Mouse (Mus musculus): ENCODE measurements around the gene Eif4g3. TPM values are rescaled to one million over a fixed set of nuclear protein-coding genes. Genes with fewer than 3 reads are reported as not detected.
A peak's percentile ranks its signal among the peaks of the same experiment; 100 is the strongest.

Gene Eif4g3
- polyA plus RNA-seq, 1 experiment from 2014 or later, result 27.7 TPM

DNA sequence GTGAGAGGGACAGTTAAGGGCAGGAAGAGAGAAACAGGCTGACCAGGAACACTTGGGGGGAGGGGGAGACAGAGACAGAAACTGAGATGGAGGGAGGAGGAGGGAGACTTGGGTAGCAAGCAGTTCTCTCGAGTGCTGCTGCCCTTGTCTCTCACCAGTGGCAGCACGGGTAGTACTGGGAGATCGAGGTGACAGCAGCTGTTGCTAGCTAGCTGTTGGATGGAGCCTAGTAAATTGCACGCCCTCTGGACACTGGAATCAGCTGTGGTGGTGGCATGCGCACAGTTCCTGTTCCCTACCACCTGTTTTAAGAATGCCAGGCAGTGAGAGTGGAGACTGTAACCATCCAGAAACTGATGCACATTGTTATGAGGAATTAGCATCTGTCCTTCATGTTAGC, 119.0 kb downstream of the Eif4g3 start:
- H3K9ac ChIP-seq, result no peak overlapping the region
- 79% methylated on average over 5 of the region's 5 CpGs for WGBS
- H3K27me3 ChIP-seq (replicated peaks), result no peaks in the 10 kb centered on the region
- no peak for ATAC-seq (ENCODE audit: insufficient read depth, low FRiP score, low read depth)
- no peaks in the 10 kb centered on the region for H3K4me1 ChIP-seq
- H3K4me2 ChIP-seq, result no peak overlapping the region
- peaks cover 28% of the 10 kb centered on the region; the same call in 1 of the 2 replicates for H3K36me3 ChIP-seq
- H3K27ac ChIP-seq, result no peak overlapping the region
- H3K9me3 ChIP-seq, result no peaks in the 10 kb centered on the region
- no peak overlapping the region for H3K4me3 ChIP-seq (replicated peaks)

DNA sequence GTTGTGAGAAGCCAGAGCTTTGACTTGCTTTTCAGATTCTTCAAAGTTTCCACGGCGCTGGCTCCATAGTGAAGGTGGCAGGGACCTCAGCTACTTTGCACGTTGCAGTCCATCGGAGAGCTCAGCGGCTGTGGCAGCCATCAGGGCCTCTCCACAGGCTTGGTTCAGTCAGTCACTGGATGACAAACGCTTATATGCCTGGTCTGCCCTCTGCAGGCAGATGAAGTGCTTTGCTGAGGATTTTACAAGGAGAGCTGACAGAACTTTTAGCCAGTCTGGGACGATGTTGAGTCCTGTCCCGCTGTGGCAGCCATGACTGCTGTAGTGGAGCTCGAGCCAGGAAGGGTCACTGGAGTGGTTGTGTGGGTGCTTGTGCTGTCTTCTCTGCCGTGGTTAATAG, 126.9 kb downstream of the Eif4g3 start:
- peaks cover 22% of the 10 kb centered on the region; the same call in 1 of the 2 replicates for H3K36me3 ChIP-seq
- no peak overlapping the region for H3K4me3 ChIP-seq (replicated peaks)
- 65% methylated on average over 10 of the region's 10 CpGs for WGBS
- H3K4me1 ChIP-seq, result peaks cover 5% of the 10 kb centered on the region; the same call in 1 of the 2 replicates
- no peak overlapping the region for H3K9ac ChIP-seq
- H3K9me3 ChIP-seq, result no peaks in the 10 kb centered on the region
- no peak overlapping the region for H3K27ac ChIP-seq
- H3K27me3 ChIP-seq (replicated peaks), result no peaks in the 10 kb centered on the region
- no peak for ATAC-seq (ENCODE audit: insufficient read depth, low FRiP score, low read depth)
- H3K4me2 ChIP-seq, result no peak overlapping the region

DNA sequence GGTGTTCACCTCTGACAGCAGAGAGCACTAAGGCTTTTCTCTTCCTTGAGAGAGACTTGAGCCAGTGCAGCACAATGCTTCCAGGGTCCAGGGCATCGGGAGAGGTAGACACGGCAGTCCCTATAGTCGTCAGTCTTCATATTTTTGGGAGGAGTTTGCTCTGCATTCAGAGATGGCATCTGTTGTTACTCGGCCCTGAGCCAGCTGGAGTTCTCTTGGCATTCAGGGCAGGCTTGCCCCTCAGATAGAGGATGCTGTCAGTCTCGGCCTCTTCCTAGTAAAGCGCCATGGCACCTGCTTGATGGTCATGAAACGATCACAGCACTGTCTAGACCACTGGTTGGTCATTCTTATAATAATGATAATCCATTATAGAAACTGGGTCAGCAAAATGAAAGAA, 131.2 kb downstream of the Eif4g3 start:
- ATAC-seq (ENCODE audit: insufficient read depth, low FRiP score, low read depth), result no peak
- Histone ChIP-seq H3K4me1 (peaks cover 5% of the 10 kb centered on the region; the same call in 1 of the 2 replicates), H3K27me3 (replicated peaks) (no peaks in the 10 kb centered on the region), H3K27ac (no peak overlapping the region), H3K4me3 (replicated peaks) (no peak overlapping the region), H3K9ac (no peak overlapping the region), H3K9me3 (no peaks in the 10 kb centered on the region), H3K36me3 (peaks cover 20% of the 10 kb centered on the region), H3K4me2 (no peak overlapping the region)
- 77% methylated on average over 7 of the region's 7 CpGs for WGBS

DNA sequence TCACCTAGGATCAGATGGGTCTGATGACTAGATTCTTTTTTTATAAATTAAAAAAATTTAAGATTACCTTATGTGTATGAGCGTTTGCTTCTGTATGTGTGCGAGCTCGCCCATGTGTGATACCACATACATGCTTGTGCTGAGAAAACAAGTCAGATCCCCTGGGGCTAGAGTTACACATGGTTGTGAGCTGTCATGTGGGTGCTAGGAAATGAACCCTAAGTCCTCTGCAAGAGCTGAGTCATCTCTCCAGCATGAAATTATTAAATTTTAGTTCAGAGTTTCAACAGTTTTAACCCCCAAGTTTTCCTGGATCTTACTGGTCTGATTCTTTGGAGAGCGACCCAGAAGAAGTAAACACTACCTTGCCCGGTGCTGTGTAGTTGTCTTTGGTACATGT, 134.5 kb downstream of the Eif4g3 start:
- no peak overlapping the region for H3K4me3 ChIP-seq (replicated peaks)
- no peak overlapping the region for H3K27ac ChIP-seq
- no peaks in the 10 kb centered on the region for H3K27me3 ChIP-seq (replicated peaks)
- peaks cover 5% of the 10 kb centered on the region; the same call in 1 of the 2 replicates for H3K4me1 ChIP-seq
- H3K9ac ChIP-seq, result no peak overlapping the region
- no peaks in the 10 kb centered on the region for H3K9me3 ChIP-seq
- WGBS, result 89% methylated on average over 5 of the region's 5 CpGs
- H3K36me3 ChIP-seq, result peaks cover 14% of the 10 kb centered on the region
- no peak for ATAC-seq (ENCODE audit: insufficient read depth, low FRiP score, low read depth)
- no peak overlapping the region for H3K4me2 ChIP-seq

DNA sequence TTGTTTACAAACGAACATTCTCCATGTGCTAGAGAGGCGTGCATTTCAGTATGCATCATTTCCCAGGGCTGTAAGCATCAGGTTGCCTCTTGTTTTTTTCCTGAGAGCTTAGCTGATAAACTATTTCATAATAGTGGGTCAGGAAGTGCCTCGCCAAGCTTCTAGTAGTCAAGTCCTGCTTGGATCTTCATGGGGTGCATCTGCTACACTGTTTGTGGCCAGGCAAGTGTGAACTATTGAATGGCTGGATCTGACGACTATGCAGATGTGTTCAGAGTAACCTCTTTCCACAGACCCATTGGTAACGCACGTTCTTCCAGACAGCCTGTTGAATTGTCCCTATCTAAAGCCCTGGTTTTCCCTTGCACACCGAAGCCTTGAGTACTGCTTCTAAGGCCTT, 135.0 kb downstream of the Eif4g3 start:
- H3K4me1 ChIP-seq, result peaks cover 5% of the 10 kb centered on the region; the same call in 1 of the 2 replicates
- H3K9me3 ChIP-seq, result no peaks in the 10 kb centered on the region
- H3K9ac ChIP-seq, result no peak overlapping the region
- no peak for ATAC-seq (ENCODE audit: insufficient read depth, low FRiP score, low read depth)
- H3K4me3 ChIP-seq (replicated peaks), result no peak overlapping the region
- H3K27ac ChIP-seq, result no peak overlapping the region
- peaks cover 13% of the 10 kb centered on the region for H3K36me3 ChIP-seq
- H3K27me3 ChIP-seq (replicated peaks), result no peaks in the 10 kb centered on the region
- WGBS, result 88% methylated on average over 7 of the region's 7 CpGs
- H3K4me2 ChIP-seq, result no peak overlapping the region

DNA sequence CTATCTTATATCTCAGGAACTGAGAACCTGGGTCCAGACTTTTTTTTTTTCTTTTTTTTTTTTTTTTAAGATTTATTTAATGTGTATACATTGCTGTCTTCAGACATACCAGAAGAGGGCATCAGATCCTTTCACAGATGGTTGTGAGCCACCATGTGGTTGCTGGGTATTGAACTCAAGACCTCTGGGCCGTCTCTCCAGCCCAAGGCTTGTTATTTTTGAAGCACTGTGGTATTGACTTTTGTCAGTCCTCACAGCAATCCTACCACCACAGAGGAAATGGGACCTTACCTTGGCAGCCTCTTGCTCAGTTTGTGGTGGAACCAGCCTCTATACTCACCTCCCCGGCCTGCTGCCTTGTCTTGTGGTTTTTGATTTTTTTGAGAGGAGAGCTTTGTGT, 137.3 kb downstream of the Eif4g3 start:
- Histone ChIP-seq H3K27me3 (replicated peaks) (no peaks in the 10 kb centered on the region), H3K4me1 (no peaks in the 10 kb centered on the region), H3K4me3 (replicated peaks) (no peak overlapping the region), H3K36me3 (peaks cover 10% of the 10 kb centered on the region), H3K9ac (no peak overlapping the region), H3K9me3 (no peaks in the 10 kb centered on the region), H3K4me2 (no peak overlapping the region), H3K27ac (no peak overlapping the region)
- no peak for ATAC-seq (ENCODE audit: insufficient read depth, low FRiP score, low read depth)
- WGBS, result 79% methylated on average over 2 of the region's 2 CpGs

DNA sequence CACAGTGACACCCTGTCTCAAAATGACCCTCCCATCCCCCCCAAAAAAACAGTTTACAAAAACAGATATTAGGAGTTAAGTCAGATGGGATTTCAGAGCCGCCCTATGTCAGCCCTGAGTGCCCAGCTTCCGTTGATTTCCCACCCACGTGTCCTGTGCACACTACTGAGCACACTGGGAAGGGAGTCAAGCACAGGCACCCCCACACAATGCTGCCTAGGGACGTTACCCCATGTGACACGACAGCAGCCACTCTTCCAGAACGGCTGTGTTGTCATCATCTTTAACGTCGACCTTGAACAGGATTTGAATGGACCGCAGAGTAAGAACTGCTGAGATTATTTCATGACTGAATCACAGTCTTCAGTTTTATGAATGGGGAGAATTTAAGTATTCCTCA, 138.4 kb downstream of the Eif4g3 start:
- no peak for ATAC-seq (ENCODE audit: insufficient read depth, low FRiP score, low read depth)
- no peak overlapping the region for H3K4me2 ChIP-seq
- H3K4me1 ChIP-seq, result peaks cover 1% of the 10 kb centered on the region; the same call in 1 of the 2 replicates
- no peak overlapping the region for H3K4me3 ChIP-seq (replicated peaks)
- peaks cover 7% of the 10 kb centered on the region; the same call in 1 of the 2 replicates for H3K36me3 ChIP-seq
- H3K9me3 ChIP-seq, result no peaks in the 10 kb centered on the region
- no peak overlapping the region for H3K9ac ChIP-seq
- H3K27me3 ChIP-seq (replicated peaks), result no peaks in the 10 kb centered on the region
- H3K27ac ChIP-seq, result no peak overlapping the region
- WGBS, result 74% methylated on average over 9 of the region's 9 CpGs

DNA sequence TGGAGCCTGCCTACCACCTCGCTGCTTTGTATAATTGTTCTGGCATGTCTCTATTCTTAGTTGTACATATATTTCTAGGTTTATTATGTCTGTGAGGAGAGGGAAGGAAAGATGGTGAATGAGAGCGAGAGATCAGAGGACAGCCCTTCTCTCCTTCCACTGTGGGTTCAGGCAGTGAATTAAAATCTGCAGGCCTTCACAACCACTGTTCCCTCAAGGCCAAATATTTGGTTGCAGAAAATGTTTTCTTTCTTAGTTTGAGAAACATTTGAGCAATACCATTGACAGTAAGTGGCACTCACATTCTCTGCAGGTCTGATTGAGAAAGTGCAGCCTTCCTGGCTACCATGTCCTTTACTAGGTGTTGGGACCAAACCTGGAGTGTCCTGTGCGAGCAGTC, 138.9 kb downstream of the Eif4g3 start:
- H3K9ac ChIP-seq, result no peak overlapping the region
- H3K27ac ChIP-seq, result no peak overlapping the region
- no peaks in the 10 kb centered on the region for H3K27me3 ChIP-seq (replicated peaks)
- H3K36me3 ChIP-seq, result peaks cover 5% of the 10 kb centered on the region; the same call in 1 of the 2 replicates
- no peak overlapping the region for H3K4me3 ChIP-seq (replicated peaks)
- peaks cover 6% of the 10 kb centered on the region; the same call in 1 of the 2 replicates for H3K4me1 ChIP-seq
- WGBS, result 89% methylated on average over 3 of the region's 3 CpGs
- H3K4me2 ChIP-seq, result no peak overlapping the region
- ATAC-seq (ENCODE audit: insufficient read depth, low FRiP score, low read depth), result no peak
- H3K9me3 ChIP-seq, result no peaks in the 10 kb centered on the region

DNA sequence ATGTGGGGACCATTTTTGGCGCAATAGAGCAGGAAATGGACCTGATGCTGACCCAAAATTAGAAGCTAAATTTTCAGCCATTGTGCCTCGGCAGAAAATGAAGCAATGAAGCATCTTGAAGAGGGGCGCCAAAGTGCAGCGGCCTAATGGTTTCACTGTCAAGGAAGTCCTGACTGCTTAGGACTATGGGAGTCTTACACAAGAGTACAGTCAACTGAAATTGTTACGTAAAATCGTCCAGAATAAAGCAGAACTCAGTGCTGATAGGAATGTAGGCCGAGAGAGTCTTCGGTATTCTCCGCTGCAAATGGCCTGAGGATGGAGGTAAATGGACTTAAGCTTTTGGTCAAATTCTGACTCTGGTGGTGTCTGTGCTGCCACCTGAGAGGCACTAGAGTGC, 140.5 kb downstream of the Eif4g3 start:
- H3K4me1 ChIP-seq, result peaks cover 11% of the 10 kb centered on the region; the same call in 1 of the 2 replicates
- no peaks in the 10 kb centered on the region for H3K27me3 ChIP-seq (replicated peaks)
- H3K9ac ChIP-seq, result no peak overlapping the region
- no peak overlapping the region for H3K27ac ChIP-seq
- no peaks in the 10 kb centered on the region for H3K36me3 ChIP-seq
- H3K4me2 ChIP-seq, result no peak overlapping the region
- WGBS, result 89% methylated on average over 9 of the region's 9 CpGs
- ATAC-seq (ENCODE audit: insufficient read depth, low FRiP score, low read depth), result no peak
- H3K4me3 ChIP-seq (replicated peaks), result no peak overlapping the region
- H3K9me3 ChIP-seq, result no peaks in the 10 kb centered on the region

DNA sequence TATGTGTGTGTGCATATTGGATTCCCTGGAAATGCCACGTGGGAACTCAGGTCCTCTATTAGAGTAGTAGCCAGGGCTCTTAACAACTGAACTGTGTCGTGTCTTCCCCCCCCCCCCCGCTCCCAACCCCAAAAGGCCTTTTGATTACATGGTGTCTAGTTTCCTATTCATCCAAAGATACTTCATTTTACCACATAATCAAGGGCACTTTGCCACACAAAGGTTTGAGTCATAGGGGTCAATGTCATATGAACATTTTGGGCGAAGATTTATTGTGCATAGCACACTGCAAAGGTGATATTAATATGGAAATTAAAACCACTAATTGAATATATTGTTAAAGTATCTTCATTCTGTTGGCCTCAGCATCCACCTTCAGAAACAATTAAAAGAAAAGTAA, 144.5 kb downstream of the Eif4g3 start:
- no peaks in the 10 kb centered on the region for H3K27me3 ChIP-seq (replicated peaks)
- H3K27ac ChIP-seq, result no peak overlapping the region
- H3K9ac ChIP-seq, result no peak overlapping the region
- no peak overlapping the region for H3K4me3 ChIP-seq (replicated peaks)
- H3K4me2 ChIP-seq, result no peak overlapping the region
- WGBS, result 60% methylated on average over 4 of the region's 4 CpGs
- H3K4me1 ChIP-seq, result peaks cover 21% of the 10 kb centered on the region; the same call in 1 of the 2 replicates
- H3K9me3 ChIP-seq, result no peaks in the 10 kb centered on the region
- no peak for ATAC-seq (ENCODE audit: insufficient read depth, low FRiP score, low read depth)
- no peaks in the 10 kb centered on the region for H3K36me3 ChIP-seq

DNA sequence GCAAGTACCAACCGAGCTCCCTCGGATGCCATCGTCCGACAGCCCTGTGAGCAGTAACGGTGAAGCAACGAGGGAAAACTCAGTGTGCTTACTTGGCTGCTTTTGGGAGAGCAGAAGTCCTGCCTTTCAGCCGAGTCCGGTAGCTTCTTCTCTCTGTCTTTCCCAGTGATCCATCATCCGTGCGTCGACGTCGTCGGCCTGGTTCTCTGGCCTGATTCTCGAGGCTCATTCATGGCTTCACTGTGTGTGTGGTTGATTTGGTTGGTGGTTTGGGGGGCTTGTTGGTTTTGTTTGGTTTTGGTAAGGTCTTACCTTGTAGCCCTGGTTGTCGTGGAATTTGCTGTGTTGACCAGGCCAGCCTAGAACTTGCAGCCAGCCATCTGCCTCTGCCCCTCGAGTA, 145.0 kb downstream of the Eif4g3 start:
- ATAC-seq (ENCODE audit: insufficient read depth, low FRiP score, low read depth), result no peak
- Histone ChIP-seq H3K4me3 (replicated peaks) (no peak overlapping the region), H3K4me2 (no peak overlapping the region), H3K27ac (no peak overlapping the region), H3K27me3 (replicated peaks) (no peaks in the 10 kb centered on the region), H3K36me3 (no peaks in the 10 kb centered on the region), H3K9ac (no peak overlapping the region), H3K4me1 (peaks cover 21% of the 10 kb centered on the region; the same call in 1 of the 2 replicates), H3K9me3 (no peaks in the 10 kb centered on the region)
- WGBS, result 63% methylated on average over 17 of the region's 17 CpGs

DNA sequence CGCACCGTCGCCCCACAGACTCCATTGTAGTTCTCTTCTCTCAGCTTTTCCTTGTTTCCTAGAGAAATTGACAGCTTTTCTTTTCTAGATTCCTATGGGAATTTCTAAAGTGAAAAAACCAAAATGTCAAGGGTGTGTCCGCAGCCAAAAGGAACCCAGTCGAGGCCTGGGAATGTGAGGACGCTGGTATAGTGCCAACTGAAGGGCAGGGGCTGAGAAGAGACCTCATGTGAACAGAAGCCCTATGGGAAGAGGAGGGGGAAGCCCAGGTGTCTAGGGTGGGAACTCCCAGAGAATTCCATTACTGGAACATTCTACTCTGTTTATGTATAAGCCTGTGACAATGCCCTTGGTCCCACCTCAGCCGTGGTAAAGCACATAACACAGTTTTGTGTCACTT, 145.4 kb downstream of the Eif4g3 start:
- H3K9ac ChIP-seq, result no peak overlapping the region
- H3K4me2 ChIP-seq, result no peak overlapping the region
- no peaks in the 10 kb centered on the region for H3K27me3 ChIP-seq (replicated peaks)
- H3K9me3 ChIP-seq, result no peaks in the 10 kb centered on the region
- H3K36me3 ChIP-seq, result no peaks in the 10 kb centered on the region
- H3K4me3 ChIP-seq (replicated peaks), result no peak overlapping the region
- peaks cover 21% of the 10 kb centered on the region; the same call in 1 of the 2 replicates for H3K4me1 ChIP-seq
- no peak overlapping the region for H3K27ac ChIP-seq
- no peak for ATAC-seq (ENCODE audit: insufficient read depth, low FRiP score, low read depth)
- WGBS, result 84% methylated on average over 7 of the region's 7 CpGs

DNA sequence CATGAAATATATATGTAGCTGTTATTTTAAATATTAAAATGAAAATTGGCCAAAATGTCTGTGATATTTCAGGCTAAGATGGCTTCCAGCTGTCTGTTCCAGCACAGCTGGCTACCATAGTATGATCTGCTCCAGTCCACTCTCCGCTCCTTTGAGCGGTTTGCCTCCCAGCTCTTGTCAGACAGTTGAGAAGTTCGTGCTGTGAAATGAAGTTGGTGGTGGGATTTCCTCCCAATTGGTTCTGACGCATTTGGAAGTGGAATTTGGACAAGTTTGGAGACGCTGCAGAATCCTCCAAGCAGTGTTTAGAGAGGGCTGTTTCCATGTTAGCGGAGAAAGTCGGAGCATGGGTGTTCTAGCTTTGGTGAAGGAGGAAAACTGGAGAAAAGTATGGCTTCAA, 148.5 kb downstream of the Eif4g3 start:
- Histone ChIP-seq H3K4me2 (0 out of 2 replicates have a peak overlapping the region, but pooled peaks have one; percentile 8), H3K9ac (no peak overlapping the region), H3K27ac (peak overlapping the region; percentile 90), H3K4me1 (peaks cover 19% of the 10 kb centered on the region; the same call in 1 of the 2 replicates), H3K27me3 (replicated peaks) (no peaks in the 10 kb centered on the region), H3K4me3 (replicated peaks) (no peak overlapping the region), H3K9me3 (no peaks in the 10 kb centered on the region), H3K36me3 (no peaks in the 10 kb centered on the region)
- ATAC-seq (ENCODE audit: insufficient read depth, low FRiP score, low read depth), result peak; percentile 88
- WGBS, result 40% methylated on average over 7 of the region's 7 CpGs
